Mouse (Mus musculus) spleen, adult 2 months (tissue): ENCODE results near the gene Lgr5. TPM values are rescaled to one million over a fixed set of nuclear protein-coding genes. Genes with fewer than 3 reads are reported as not detected.
A peak's percentile ranks its signal among the peaks of the same experiment; 100 is the strongest.

Experiments used
- DNase-seq, 2 experiments: peaks; one replicate each; pipeline versions ENCODE4 v3.0.0 to v3.0.0-alpha.2; 2012 to 2021; ENCODE audit warnings: low spot score in 2 of 2, low read depth in 1 of 2
- H3K27ac ChIP-seq: fragments of 200-500 bp; 2 replicates; pipeline ENCODE4 v1.5.1; 2012; ENCODE audit warnings: low read length, inconsistent platforms; ENCODE audit not compliant: insufficient read depth
- H3K27me3 ChIP-seq: fragments of 200-500 bp; 2 replicates; pipeline ENCODE4 v1.6.1; 2012; ENCODE audit warnings: mild to moderate bottlenecking, moderate library complexity, low read length, inconsistent platforms; ENCODE audit not compliant: control insufficient read depth, insufficient read depth
- H3K36me3 ChIP-seq: fragments of 200-500 bp; 2 replicates; pipeline ENCODE4 v1.6.1; 2012; ENCODE audit warnings: mild to moderate bottlenecking, low read length, inconsistent platforms; ENCODE audit not compliant: control insufficient read depth, insufficient read depth
- H3K4me1 ChIP-seq: fragments of 200-500 bp; 2 replicates; pipeline ENCODE4 v1.6.1; 2011; ENCODE audit warnings: inconsistent platforms; ENCODE audit not compliant: control insufficient read depth, insufficient read depth, insufficient read length
- H3K4me3 ChIP-seq: fragments of 200-500 bp; 2 replicates; pipeline ENCODE4 v1.5.1; 2011; ENCODE audit warnings: mild to moderate bottlenecking, inconsistent platforms; ENCODE audit not compliant: insufficient read depth, insufficient read length; ENCODE audit errors: extremely low read depth
- CTCF ChIP-seq: fragments of 200-500 bp; IDR thresholded peaks from 2 replicates; pipeline ENCODE4 v1.5.1; 2011; ENCODE audit warnings: mild to moderate bottlenecking, inconsistent platforms; ENCODE audit not compliant: insufficient read depth, insufficient read length, insufficient replicate concordance; ENCODE audit errors: extremely low read depth
- POLR2A ChIP-seq: fragments of 200-500 bp; IDR thresholded peaks from 2 replicates; pipeline ENCODE4 v1.6.1; 2011; ENCODE audit warnings: low read depth, low read length, inconsistent platforms
- WGBS: fragments of 180-500 bp; shearing (Covaris S2); methylation state at CpG from one replicate; pipeline ENCODE4 v1.1.7; 2018; 5-methylcytosine and 5-hydroxymethylcytosine counted together
- polyA plus RNA-seq: library from polyadenylated mRNA; depleted of rRNA; stranded (reverse); fragments of >200 nt; gene quantifications from 2 replicates; pipeline ENCODE4 v1.2.3, GENCODE M21; 2012

Lgr5 gene
- polyA plus RNA-seq, 1 experiment = 0.12 TPM

GRCm38 (mm10) chr10:115484660-115485059 is 102.9 kb downstream of the Lgr5 start:
- Histone ChIP-seq H3K27me3 (no peaks in the 10 kb centered on the region), H3K36me3 (no peaks in the 10 kb centered on the region), H3K4me3 (no peak overlapping the region), H3K27ac (no peak overlapping the region), H3K4me1 (no peaks in the 10 kb centered on the region)
- no peak for DNase-seq
- 93% methylated on average over 3 of the region's 3 CpGs for WGBS
- TF ChIP-seq CTCF (no peak), POLR2A (no peak)

GRCm38 (mm10) chr10:115478441-115479141 is 109.0 kb downstream of the Lgr5 start:
- no peaks in the 10 kb centered on the region for H3K36me3 ChIP-seq
- H3K4me3 ChIP-seq = peak overlapping the region; percentile 45
- H3K4me1 ChIP-seq = peaks cover 8% of the 10 kb centered on the region; the same call in 1 of the 2 replicates
- TF ChIP-seq POLR2A (no peak), CTCF (no peak)
- no peaks in the 10 kb centered on the region for H3K27me3 ChIP-seq
- WGBS = 17% methylated on average over 20 of the region's 20 CpGs
- DNase-seq = no peak
- peak overlapping the region; percentile 15; the same call in 1 of the 2 replicates for H3K27ac ChIP-seq

GRCm38 (mm10) chr10:115476506-115476905 is 111.1 kb downstream of the Lgr5 start:
- Histone ChIP-seq H3K4me3 (no peak overlapping the region), H3K27me3 (no peaks in the 10 kb centered on the region), H3K27ac (no peak overlapping the region), H3K36me3 (no peaks in the 10 kb centered on the region), H3K4me1 (peaks cover 9% of the 10 kb centered on the region; the same call in 1 of the 2 replicates)
- peak; percentile 18 to 23 for DNase-seq
- no peak for TF ChIP-seq CTCF
- TF ChIP-seq POLR2A = no peak
- 62% methylated on average over 9 of the region's 9 CpGs for WGBS

- no peak for DNase-seq
- Histone ChIP-seq H3K4me1 (peaks cover 9% of the 10 kb centered on the region; the same call in 1 of the 2 replicates), H3K27ac (no peak overlapping the region), H3K36me3 (no peaks in the 10 kb centered on the region), H3K4me3 (no peak overlapping the region), H3K27me3 (no peaks in the 10 kb centered on the region)
- no peak for TF ChIP-seq CTCF
- TF ChIP-seq POLR2A = no peak
- WGBS = 93% methylated on average over 7 of the region's 7 CpGs
Measured at GRCm38 (mm10) chr10:115475000-115475550, 112.5 kb downstream of the Lgr5 start.

GRCm38 (mm10) chr10:115473213-115473961 is 114.2 kb downstream of the Lgr5 start:
- 47% methylated on average over 6 of the region's 6 CpGs for WGBS
- DNase-seq = peak; percentile 31 to 42
- H3K36me3 ChIP-seq = no peaks in the 10 kb centered on the region
- H3K4me1 ChIP-seq = peaks cover 8% of the 10 kb centered on the region; the same call in 1 of the 2 replicates
- H3K4me3 ChIP-seq = no peak overlapping the region
- H3K27ac ChIP-seq = no peak overlapping the region
- no peaks in the 10 kb centered on the region for H3K27me3 ChIP-seq
- TF ChIP-seq POLR2A (no peak), CTCF (no peak)

- no peak overlapping the region for H3K4me3 ChIP-seq
- peaks cover 2% of the 10 kb centered on the region; the same call in 1 of the 2 replicates for H3K4me1 ChIP-seq
- no peaks in the 10 kb centered on the region for H3K27me3 ChIP-seq
- TF ChIP-seq CTCF (no peak), POLR2A (no peak)
- no peaks in the 10 kb centered on the region for H3K36me3 ChIP-seq
- H3K27ac ChIP-seq = no peak overlapping the region
- DNase-seq = no peak
- WGBS = 57% methylated on average over 17 of the region's 17 CpGs
Measured at GRCm38 (mm10) chr10:115470621-115471334, 116.8 kb downstream of the Lgr5 start.
